28 mouse cellular contexts compared by ENCODE assay signal in genomic region chr16:82520406-82520805, GRCm38 (mm10).
"Had no signal": no experiment of that assay in that cellular context is flagged by ENCODE, and none has a peak within 500 bp of the region (broad histone marks: within the 10 kb centered on the region; RNA-seq: fewer than 3 reads in every experiment).

No protein-coding gene starts in this region.

- H3K27me3 ChIP-seq: embryonic facial prominence, embryonic 12.5 days; embryonic facial prominence, embryonic 13.5 days; embryonic facial prominence, embryonic 15.5 days; forebrain, embryonic 13.5 days; forebrain, embryonic 15.5 days had no signal

- DNase-seq: cerebellum, adult 18-20 months; cerebellum, adult 2 months; cerebellum, adult 8-10 months; cerebellum, adult 9-10 months; cerebellum, adult 9-11 months; cerebellum, postnatal 10 days; cerebellum, postnatal 14 days; cerebellum, postnatal 25 days; cerebellum, postnatal 36 days; embryo, embryonic 11 days; forebrain, postnatal 0 days; gastrocnemius, adult 2 months; gastrocnemius, postnatal 10 days; gastrocnemius, postnatal 14 days; gastrocnemius, postnatal 25 days; gastrocnemius, postnatal 36 days; heart, adult 11 months; heart, adult 18-20 months; heart, adult 2 months had no signal

- H3K9me3 ChIP-seq: embryonic facial prominence, embryonic 10.5 days; embryonic facial prominence, embryonic 12.5 days; embryonic facial prominence, embryonic 13.5 days; embryonic facial prominence, embryonic 15.5 days; forebrain, embryonic 10.5 days; forebrain, embryonic 13.5 days; forebrain, embryonic 15.5 days had no signal

- H3K4me3 ChIP-seq: embryonic facial prominence, embryonic 10.5 days; embryonic facial prominence, embryonic 12.5 days; embryonic facial prominence, embryonic 13.5 days; embryonic facial prominence, embryonic 15.5 days; erythroblast, embryonic 14.5 days; forebrain, embryonic 10.5 days; forebrain, embryonic 13.5 days; forebrain, embryonic 15.5 days; gastrocnemius, adult 2 months; heart, adult 2 months had no signal

- H3K36me3 ChIP-seq: embryonic facial prominence, embryonic 10.5 days; embryonic facial prominence, embryonic 12.5 days; embryonic facial prominence, embryonic 13.5 days; embryonic facial prominence, embryonic 15.5 days; forebrain, embryonic 10.5 days; forebrain, embryonic 15.5 days had no signal

- H3K27ac ChIP-seq: embryonic facial prominence, embryonic 10.5 days; embryonic facial prominence, embryonic 12.5 days; embryonic facial prominence, embryonic 13.5 days; embryonic facial prominence, embryonic 15.5 days; forebrain, embryonic 10.5 days; forebrain, embryonic 13.5 days; forebrain, embryonic 15.5 days; gastrocnemius, adult 2 months; heart, adult 2 months had no signal

- H3K4me1 ChIP-seq: embryonic facial prominence, embryonic 10.5 days; embryonic facial prominence, embryonic 12.5 days; embryonic facial prominence, embryonic 13.5 days; embryonic facial prominence, embryonic 15.5 days; forebrain, embryonic 10.5 days; forebrain, embryonic 13.5 days; forebrain, embryonic 15.5 days had no signal

- H3K4me2 ChIP-seq: embryonic facial prominence, embryonic 12.5 days; embryonic facial prominence, embryonic 13.5 days; embryonic facial prominence, embryonic 15.5 days; forebrain, embryonic 13.5 days; forebrain, embryonic 15.5 days had no signal

- ATAC-seq: forebrain, embryonic 13.5 days; forebrain, embryonic 14.5 days; forebrain, embryonic 15.5 days; forebrain, postnatal 0 days had no signal

- H3K9ac ChIP-seq: embryonic facial prominence, embryonic 12.5 days; embryonic facial prominence, embryonic 13.5 days; embryonic facial prominence, embryonic 15.5 days; forebrain, embryonic 13.5 days; forebrain, embryonic 15.5 days; forebrain, postnatal 0 days had no signal
